Mouse (Mus musculus): Measurements from ENCODE around the gene Mbnl2.

Mbnl2 gene

GRCm38 (mm10) chr14:120298439-120298838 is 23.0 kb downstream of the Mbnl2 start:
- no peak for DNase-seq

GRCm38 (mm10) chr14:120299716-120300115 is 24.2 kb downstream of the Mbnl2 start:
- DNase-seq, result no peak

GRCm38 (mm10) chr14:120300191-120300590 is 24.7 kb downstream of the Mbnl2 start:
- DNase-seq, result no peak

GRCm38 (mm10) chr14:120300814-120301213 is 25.3 kb downstream of the Mbnl2 start:
- no peak for DNase-seq

GRCm38 (mm10) chr14:120302913-120303548 is 27.6 kb downstream of the Mbnl2 start:
- DNase-seq, result no peak

- DNase-seq, result no peak
These were observed 30.8 kb downstream of the Mbnl2 start for GRCm38 (mm10) chr14:120306229-120306628.

- DNase-seq, result no peak
These were observed 31.9 kb downstream of the Mbnl2 start for GRCm38 (mm10) chr14:120307356-120307755.

GRCm38 (mm10) chr14:120307963-120308362 is 32.5 kb downstream of the Mbnl2 start:
- no peak for DNase-seq

- no peak for DNase-seq
These were observed 34.2 kb downstream of the Mbnl2 start for GRCm38 (mm10) chr14:120309691-120310090.

GRCm38 (mm10) chr14:120311330-120312097 is 36.0 kb downstream of the Mbnl2 start:
- no peak for DNase-seq

- DNase-seq, result no peak
These were observed 37.4 kb downstream of the Mbnl2 start for GRCm38 (mm10) chr14:120312661-120313406.

- DNase-seq, result no peak
These were observed 38.0 kb downstream of the Mbnl2 start for GRCm38 (mm10) chr14:120313466-120313865.

GRCm38 (mm10) chr14:120315721-120316120 is 40.3 kb downstream of the Mbnl2 start:
- no peak for DNase-seq

GRCm38 (mm10) chr14:120318326-120318935 is 43.0 kb downstream of the Mbnl2 start:
- no peak for DNase-seq

- DNase-seq, result no peak
These were observed 43.7 kb downstream of the Mbnl2 start for GRCm38 (mm10) chr14:120318974-120319731.

GRCm38 (mm10) chr14:120322041-120322440 is 46.6 kb downstream of the Mbnl2 start:
- no peak for DNase-seq

- no peak for DNase-seq
These were observed 47.6 kb downstream of the Mbnl2 start for GRCm38 (mm10) chr14:120323111-120323510.

- DNase-seq, result no peak
These were observed 48.8 kb downstream of the Mbnl2 start for GRCm38 (mm10) chr14:120324061-120324791.

- no peak for DNase-seq
These were observed 49.5 kb downstream of the Mbnl2 start for GRCm38 (mm10) chr14:120324883-120325480.

- no peak for DNase-seq
These were observed 50.2 kb downstream of the Mbnl2 start for GRCm38 (mm10) chr14:120325673-120326072.

GRCm38 (mm10) chr14:120330454-120330853 is 55.0 kb downstream of the Mbnl2 start:
- no peak for DNase-seq
